Mouse (Mus musculus): Measurements from ENCODE around the gene Sgpl1. TPM values are rescaled to one million over a fixed set of nuclear protein-coding genes. Genes with fewer than 3 reads are reported as not detected.

The Sgpl1 gene
- polyA plus RNA-seq (2012; rRNA removed), result 9.1 and 11.1 TPM in 2 replicates

GRCm38 (mm10) chr10:61147157-61148040, at the start of gene Sgpl1:
Sgpl1 (minus strand) TSS chr10:61147703.

GRCm38 (mm10) chr10:61171654-61172053, 24.2 kb upstream of the Sgpl1 start, which contains the start of gene Tbata:
Tbata (plus strand) TSS chr10:61171954.

GRCm38 (mm10) chr10:61089170-61090142, 58.0 kb downstream of the Sgpl1 start, which contains the start of gene Pcbd1:
Pcbd1 (plus strand) TSS chr10:61089331.

Other genes with a start within 250 kb of the Sgpl1 start
- 70.6 and 83.7 TPM in 2 replicates for gene Pcbd1, start 58.4 kb downstream of the Sgpl1 start, polyA plus RNA-seq (2012; rRNA removed)
- not detected in 2 replicates for gene Tbata, start 24.3 kb upstream of the Sgpl1 start, polyA plus RNA-seq (2012; rRNA removed)
- 0.25 and 0.32 TPM in 2 replicates for gene Adamts14, start 125.7 kb upstream of the Sgpl1 start, polyA plus RNA-seq (2012; rRNA removed)
- 0.01 TPM in 1 of 2 replicates, not detected in the other for gene Prf1, start 150.1 kb upstream of the Sgpl1 start, polyA plus RNA-seq (2012; rRNA removed)
- 3.8 and 4.1 TPM in 2 replicates for gene Pald1, start 235.8 kb upstream of the Sgpl1 start, polyA plus RNA-seq (2012; rRNA removed)

Data from liver, embryonic 14 days (tissue).